Mouse (Mus musculus) MEL-GATA-1-ER (cell line): ENCODE measurements at regions not wholly inside any gene's neighbourhood (a gene's known extent, or its start where the extent isn't known, plus 50 kb on each side); places are given as distances from the start of the nearest gene placed in this dataset.

Experiments used
- DNase-seq: peaks from one replicate; pipeline ENCODE4 v3.0.0-alpha.2; 2012; ENCODE audit warnings: low read depth; ENCODE audit errors: extremely low read depth

DNA sequence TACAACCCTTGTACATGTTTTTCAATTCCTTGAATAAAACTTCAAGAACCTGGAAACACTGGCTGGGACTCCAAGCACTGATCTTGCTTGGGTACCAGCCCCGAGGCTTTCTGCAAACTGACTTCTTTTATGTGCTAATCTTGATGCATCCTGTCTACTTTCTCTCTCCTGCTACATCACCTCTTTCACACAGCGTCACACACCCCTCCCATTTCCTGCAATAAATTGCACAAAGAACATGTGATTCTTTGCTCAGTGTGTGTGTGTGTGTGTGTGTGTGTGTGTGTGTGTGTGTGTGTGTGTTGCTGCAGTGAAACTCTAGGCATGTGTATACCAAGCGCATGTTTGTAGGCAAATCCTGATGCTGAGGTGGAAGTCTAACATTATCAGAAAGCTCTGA is 487.7 kb upstream of the Hs6st1 start:
- no peak for DNase-seq

DNA sequence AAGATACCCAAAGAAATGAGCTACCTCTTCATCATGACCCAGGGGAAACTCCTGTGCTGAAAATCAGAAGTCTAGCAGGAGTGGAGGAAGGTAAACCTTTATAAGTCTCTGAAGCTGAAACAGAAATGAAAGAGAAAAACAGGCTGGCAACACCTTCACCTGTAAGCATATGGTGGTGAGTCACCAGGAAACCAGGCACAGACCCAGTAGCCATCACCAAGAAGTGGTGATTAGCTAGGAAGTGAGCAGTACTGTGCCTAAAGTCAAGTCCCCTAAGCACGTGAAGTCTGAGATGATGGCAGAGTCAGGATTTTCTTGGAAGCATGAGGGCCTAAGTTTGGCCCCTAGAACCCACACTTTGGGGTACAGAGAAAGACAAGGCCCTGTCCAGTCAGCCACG is 480.3 kb upstream of the Hs6st1 start:
- DNase-seq, result no peak

- no peak for DNase-seq
Measured at GRCm38 (mm10) chr1:35588939-35589338, 479.3 kb upstream of the Hs6st1 start.

DNA sequence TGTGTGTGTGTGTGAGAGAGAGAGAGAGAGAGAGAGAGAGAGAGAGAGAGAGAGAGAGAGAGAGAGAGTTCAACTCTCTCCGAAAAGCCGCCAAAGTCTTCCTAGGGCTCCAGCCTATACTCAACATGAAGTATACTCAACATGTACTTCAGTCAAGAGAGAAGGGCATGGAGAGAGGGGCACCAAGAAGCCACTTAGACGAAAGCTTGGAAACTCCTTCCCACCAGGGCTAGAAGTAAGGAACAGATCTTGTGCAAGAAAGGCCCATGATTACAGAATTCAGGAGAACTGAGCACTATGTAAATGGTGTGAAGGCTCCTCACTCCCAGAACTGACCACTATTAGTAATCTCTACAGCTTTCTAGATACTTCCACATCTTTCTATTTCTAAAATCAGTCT is 467.4 kb upstream of the Hs6st1 start:
- DNase-seq, result no peak

DNA sequence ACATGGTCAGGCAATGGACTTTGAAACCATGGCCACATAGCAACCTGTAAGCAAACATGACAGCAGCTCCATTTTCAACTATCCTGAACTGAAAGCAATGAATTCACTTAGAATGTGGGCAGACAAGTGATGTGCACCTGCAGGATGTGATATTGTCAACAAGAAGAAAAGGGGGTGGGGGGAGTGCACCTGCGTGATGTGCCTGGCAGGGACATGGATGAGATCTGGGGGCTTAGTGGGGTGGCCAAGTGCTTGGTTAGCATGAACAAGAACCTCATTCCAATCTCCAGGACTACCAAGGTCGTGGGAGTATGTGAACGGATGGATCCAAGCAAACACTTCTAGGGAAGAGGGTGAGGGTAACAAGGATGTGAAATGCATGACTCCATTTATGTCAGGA is 453.1 kb upstream of the Hs6st1 start:
- no peak for DNase-seq

DNA sequence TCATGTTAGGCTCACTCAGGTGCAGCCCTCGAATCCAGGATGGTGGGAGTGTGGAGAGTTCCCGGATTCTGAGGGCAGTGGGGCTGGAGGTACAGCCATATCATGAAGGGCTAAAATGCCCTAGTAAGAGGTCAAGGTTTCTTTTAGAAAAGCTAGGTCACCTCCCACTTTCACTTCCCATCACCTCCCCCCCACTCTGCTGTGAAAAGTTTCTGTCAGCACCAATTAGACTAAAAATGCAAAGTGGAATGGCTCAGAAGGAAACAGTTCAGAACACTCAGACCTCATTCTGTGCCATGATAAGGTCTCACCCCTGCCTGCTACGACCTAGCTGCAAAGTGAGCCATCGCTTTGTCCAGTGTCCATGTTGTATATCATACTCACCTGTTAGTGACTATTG is 448.7 kb upstream of the Hs6st1 start:
- DNase-seq, result no peak

GRCm38 (mm10) chr1:35642595-35642994 is 425.6 kb upstream of the Hs6st1 start:
- DNase-seq, result no peak

DNA sequence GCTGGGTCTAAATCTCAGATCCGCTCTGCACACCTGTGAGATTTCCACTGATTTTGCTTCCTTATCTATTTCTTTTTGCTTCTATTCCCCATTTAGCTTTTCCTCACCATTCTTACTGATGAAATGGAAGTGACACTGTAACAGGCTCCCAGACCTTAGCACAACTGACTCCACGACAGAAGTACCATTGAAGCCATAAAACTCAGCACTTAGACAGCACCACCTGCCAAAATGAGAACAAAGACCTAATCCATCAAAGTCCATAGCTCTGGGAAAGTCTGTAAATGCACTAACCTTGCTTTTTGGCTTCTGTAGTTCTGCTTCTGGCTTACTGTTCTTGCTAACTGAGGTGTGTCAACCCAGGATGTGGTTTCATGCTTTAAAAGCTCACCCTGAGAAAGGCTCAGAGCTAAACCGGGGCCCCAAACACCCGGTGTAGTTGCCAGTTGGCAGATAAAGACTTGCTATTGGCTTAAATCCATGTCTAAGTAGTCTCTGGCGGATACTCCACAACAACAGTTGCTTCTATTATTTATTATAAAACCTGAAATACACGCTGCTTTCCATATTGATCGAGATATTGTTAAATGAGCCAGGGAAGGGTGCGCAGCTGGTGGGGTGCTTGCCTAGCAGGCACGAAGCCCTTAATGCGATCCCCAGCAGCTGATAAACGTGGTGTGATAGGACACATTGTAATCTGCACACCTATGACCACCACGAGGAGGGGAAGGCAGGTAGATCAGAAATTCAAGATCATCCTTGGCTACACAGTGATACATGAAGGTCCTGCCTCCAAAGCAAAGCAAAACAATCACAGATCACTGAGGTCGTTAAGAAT is 414.9 kb upstream of the Hs6st1 start:
- no peak for DNase-seq

GRCm38 (mm10) chr1:35663006-35663405 is 405.2 kb upstream of the Hs6st1 start:
- DNase-seq, result no peak

DNA sequence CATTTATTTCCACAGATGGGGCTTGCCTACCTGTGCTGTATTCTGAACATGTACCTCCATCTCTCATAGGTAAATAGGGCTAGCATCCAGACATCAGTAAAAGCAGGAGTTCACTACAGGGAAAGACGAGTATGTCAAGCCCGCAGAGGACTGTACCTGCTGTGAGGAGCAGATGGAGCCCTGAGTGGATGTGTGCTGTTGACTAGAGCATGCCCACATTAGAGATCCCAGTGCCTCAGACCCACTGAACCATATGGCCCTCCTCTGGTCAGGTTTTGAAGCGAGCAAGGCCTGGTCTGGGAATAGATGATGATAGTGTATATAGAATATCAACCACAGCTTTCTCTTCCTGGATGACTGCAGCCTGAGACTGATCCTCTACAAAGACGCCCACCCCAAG is 394.7 kb upstream of the Hs6st1 start:
- DNase-seq, result no peak

DNA sequence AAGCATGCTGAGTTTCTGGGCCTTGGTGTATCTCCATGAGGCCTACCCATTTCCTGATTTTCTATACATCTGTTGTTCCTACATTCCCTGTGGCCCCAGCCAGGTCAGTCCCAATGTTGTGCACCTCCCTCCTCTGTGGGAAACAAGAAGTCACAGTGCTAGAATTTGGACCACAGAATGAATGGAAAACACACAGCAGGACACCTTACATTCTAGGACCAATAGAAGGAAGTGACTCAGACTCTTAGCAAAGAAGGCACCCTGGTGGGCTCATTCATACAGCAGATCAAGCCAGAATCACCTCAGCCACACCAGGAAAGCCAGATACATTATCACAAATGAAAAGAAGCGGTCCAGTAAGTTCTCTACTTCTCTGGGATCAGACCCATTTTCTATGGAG is 394.2 kb upstream of the Hs6st1 start:
- no peak for DNase-seq

DNA sequence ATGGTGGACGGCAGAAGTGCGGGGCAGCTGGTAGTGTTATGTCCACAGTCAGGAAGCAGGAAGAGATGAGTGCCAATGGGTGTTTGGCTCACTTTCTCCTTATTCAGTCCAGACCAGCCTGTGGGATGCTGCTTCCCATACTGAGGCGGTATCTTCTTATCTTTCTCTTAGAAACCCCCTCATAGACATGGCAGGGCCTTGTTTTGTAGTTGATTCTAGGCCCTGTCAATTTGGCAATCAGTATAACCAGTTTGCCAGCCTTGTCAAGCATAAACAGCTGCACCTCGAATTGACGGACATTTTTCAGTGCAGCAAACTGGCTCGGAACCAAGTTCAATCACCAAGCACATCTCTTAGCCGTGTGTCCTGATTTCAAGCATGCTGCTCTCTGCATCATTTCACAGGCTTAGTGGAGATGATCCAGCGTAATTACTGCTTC is 385.7 kb upstream of the Hs6st1 start:
- DNase-seq, result no peak

- DNase-seq, result no peak
Measured at GRCm38 (mm10) chr1:35685651-35686050, 382.5 kb upstream of the Hs6st1 start.

GRCm38 (mm10) chr1:35694349-35694748 is 373.9 kb upstream of the Hs6st1 start:
- no peak for DNase-seq

GRCm38 (mm10) chr1:35694775-35695591 is 373.2 kb upstream of the Hs6st1 start:
- no peak for DNase-seq

GRCm38 (mm10) chr1:35697218-35697617 is 371.0 kb upstream of the Hs6st1 start:
- DNase-seq, result no peak

DNA sequence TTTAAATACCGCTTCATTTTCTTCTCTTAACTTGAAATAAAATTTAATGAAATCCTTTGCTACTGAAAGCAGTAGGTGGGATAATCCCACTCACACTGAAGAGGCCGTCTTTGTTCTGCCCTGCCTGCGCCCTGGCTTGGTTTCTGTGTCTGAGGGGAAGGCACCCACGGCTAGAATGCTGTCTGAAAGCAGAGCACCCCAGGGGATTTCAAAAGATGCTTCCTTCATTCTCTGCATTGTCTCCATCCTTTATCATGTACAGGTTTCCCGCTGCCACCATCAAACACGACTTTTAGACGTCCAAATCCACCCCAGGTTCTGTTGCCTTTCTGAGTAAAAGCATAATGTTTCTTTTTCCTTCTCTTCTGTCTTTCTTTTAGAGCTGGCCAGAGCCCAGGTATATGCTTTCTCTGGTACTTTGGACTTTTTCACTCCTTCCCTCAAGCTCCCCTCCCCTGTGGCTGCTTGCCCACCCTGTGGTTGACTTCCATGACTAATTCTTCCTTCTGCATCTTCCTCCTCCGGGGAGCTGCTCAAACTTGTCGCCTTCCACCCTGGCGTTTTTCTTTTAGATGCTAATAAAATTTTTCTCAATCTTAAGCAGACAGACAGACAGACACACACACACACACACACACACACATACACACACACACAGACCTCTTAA is 370.2 kb upstream of the Hs6st1 start:
- no peak for DNase-seq

GRCm38 (mm10) chr1:35702585-35702984 is 365.6 kb upstream of the Hs6st1 start:
- no peak for DNase-seq

GRCm38 (mm10) chr1:35706336-35706735 is 361.9 kb upstream of the Hs6st1 start:
- no peak for DNase-seq

GRCm38 (mm10) chr1:35708176-35708788 is 359.9 kb upstream of the Hs6st1 start:
- DNase-seq, result no peak

- DNase-seq, result no peak
Measured at GRCm38 (mm10) chr1:35709214-35709613, 359.0 kb upstream of the Hs6st1 start.

GRCm38 (mm10) chr1:35713961-35714360 is 354.2 kb upstream of the Hs6st1 start:
- no peak for DNase-seq
